Mouse (Mus musculus) lung, embryonic 16.5 days (tissue): ENCODE results near the gene Smurf1. TPM values are rescaled to one million over a fixed set of nuclear protein-coding genes. Genes with fewer than 3 reads are reported as not detected.
A peak's percentile ranks its signal among the peaks of the same experiment; 100 is the strongest.

Experiments used
- ATAC-seq: fragments of 200-750 bp; cut with Nextera tagmentation; 2 replicates; pipeline ENCODE4 v1.8.0; 2017; ENCODE audit warnings: low read depth, mild to moderate bottlenecking, moderate library complexity
- H3K27ac ChIP-seq: fragments of 300-500 bp; sonication (generic); 2 replicates; pipeline ENCODE4 v1.5.1; 2014; ENCODE audit warnings: mild to moderate bottlenecking, control low read depth, low read length
- H3K27me3 ChIP-seq: fragments of 300-500 bp; sonication (generic); 2 replicates; pipeline ENCODE4 v1.6.1; 2014; ENCODE audit warnings: low read depth, low read length, mixed read lengths; ENCODE audit not compliant: control insufficient read depth, insufficient read depth
- H3K36me3 ChIP-seq: fragments of 300-500 bp; sonication (generic); 2 replicates; pipeline ENCODE4 v1.6.1; 2014; ENCODE audit warnings: low read length; ENCODE audit not compliant: control insufficient read depth, insufficient read depth
- H3K4me1 ChIP-seq: fragments of 300-500 bp; sonication (generic); replicated peaks from 2 replicates; pipeline ENCODE4 v1.6.1; 2014; ENCODE audit warnings: low read length, mixed read lengths; ENCODE audit not compliant: control insufficient read depth, insufficient read depth
- H3K4me2 ChIP-seq: fragments of 300-500 bp; sonication (generic); 2 replicates; pipeline ENCODE4 v1.6.1; 2014; ENCODE audit warnings: low read depth, low read length, control low read depth
- H3K4me3 ChIP-seq: fragments of 300-500 bp; sonication (generic); 2 replicates; pipeline ENCODE4 v1.5.1; 2014; ENCODE audit warnings: mild to moderate bottlenecking, low read length, control low read depth
- H3K9ac ChIP-seq: fragments of 300-500 bp; sonication (generic); 2 replicates; pipeline ENCODE4 v1.6.1; 2014; ENCODE audit warnings: low read length, control low read depth
- H3K9me3 ChIP-seq: fragments of 300-500 bp; sonication (generic); 2 replicates; pipeline ENCODE4 v1.6.1; 2016; ENCODE audit warnings: low read length; ENCODE audit not compliant: control insufficient read depth
- WGBS: fragments of 180-500 bp; shearing (Covaris S2); extraction: QIAGEN DNeasy Blood & Tissue Kit; methylation state at CpG from one replicate; pipeline ENCODE4 v1.1.7; 2014; 5-methylcytosine and 5-hydroxymethylcytosine counted together
- polyA plus RNA-seq: library from polyadenylated mRNA; unstranded; fragments of >200 nt; fragmentation: Nextera tagmentation; extraction: Ambion mirVana; gene quantifications from 2 replicates; pipeline ENCODE4 v1.2.1, GENCODE M21; 2015

Smurf1 gene
- polyA plus RNA-seq, 1 experiment from 2014 or later, result 15.6 TPM

DNA sequence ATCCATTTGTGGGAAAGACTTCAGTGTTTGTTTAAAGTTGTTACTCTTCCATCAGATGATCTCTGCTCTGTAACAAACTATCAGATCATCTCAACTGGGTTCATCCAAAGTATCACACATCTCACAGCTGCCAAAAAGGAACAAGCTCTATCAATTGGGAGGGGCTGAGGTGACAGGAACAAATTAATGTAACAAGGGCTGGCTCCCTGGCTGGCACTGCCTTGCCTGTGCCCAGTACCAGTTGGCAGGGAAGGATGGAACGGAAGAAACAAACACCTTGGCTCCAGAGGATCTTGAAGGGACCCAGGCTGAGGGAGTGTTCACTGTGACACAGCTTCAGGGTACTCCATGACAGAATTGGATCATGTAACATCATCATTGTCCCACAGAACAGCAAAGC lies 17.6 kb downstream of the Smurf1 start:
- no peaks in the 10 kb centered on the region for H3K27me3 ChIP-seq
- no peak overlapping the region for H3K4me3 ChIP-seq
- peak overlapping the region; percentile 44; the same call in 1 of the 2 replicates for H3K27ac ChIP-seq
- 0 out of 2 replicates have a peak, but pooled peaks have one; percentile 12 for ATAC-seq
- H3K4me2 ChIP-seq, result peak overlapping the region; percentile 43; the same call in 1 of the 2 replicates
- H3K9ac ChIP-seq, result no peak overlapping the region
- H3K4me1 ChIP-seq, result peaks cover 49% of the 10 kb centered on the region
- 47% methylated on average over 1 of the region's 1 CpGs for WGBS
- H3K36me3 ChIP-seq, result no peaks in the 10 kb centered on the region
- H3K9me3 ChIP-seq, result no peaks in the 10 kb centered on the region

DNA sequence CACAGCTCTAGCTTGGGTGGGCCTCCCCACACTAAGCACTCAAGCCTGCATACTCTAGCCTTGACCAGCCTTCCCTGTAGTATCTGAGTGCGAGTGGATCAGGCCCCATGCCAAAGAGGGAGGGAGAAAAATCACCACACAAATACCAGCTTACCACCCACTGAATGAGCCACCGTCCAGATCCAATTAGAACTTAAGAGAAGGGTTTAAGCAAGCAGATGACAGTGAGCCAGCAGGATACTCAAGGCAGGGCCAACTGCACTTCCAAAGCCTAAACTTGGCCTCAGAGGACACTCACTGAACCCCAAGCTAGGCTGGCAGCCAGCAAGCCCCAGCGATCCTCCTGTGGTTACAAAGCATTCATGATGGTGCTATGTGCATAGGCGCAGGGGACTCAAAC lies 19.6 kb downstream of the Smurf1 start:
- Histone ChIP-seq H3K4me1 (peaks cover 56% of the 10 kb centered on the region), H3K36me3 (no peaks in the 10 kb centered on the region), H3K4me3 (no peak overlapping the region), H3K27ac (0 out of 2 replicates have a peak overlapping the region, but pooled peaks have one; percentile 10), H3K4me2 (no peak overlapping the region), H3K9me3 (no peaks in the 10 kb centered on the region), H3K9ac (no peak overlapping the region), H3K27me3 (no peaks in the 10 kb centered on the region)
- 50% methylated on average over 4 of the region's 4 CpGs for WGBS
- ATAC-seq, result 0 out of 2 replicates have a peak, but pooled peaks have one; percentile 29

DNA sequence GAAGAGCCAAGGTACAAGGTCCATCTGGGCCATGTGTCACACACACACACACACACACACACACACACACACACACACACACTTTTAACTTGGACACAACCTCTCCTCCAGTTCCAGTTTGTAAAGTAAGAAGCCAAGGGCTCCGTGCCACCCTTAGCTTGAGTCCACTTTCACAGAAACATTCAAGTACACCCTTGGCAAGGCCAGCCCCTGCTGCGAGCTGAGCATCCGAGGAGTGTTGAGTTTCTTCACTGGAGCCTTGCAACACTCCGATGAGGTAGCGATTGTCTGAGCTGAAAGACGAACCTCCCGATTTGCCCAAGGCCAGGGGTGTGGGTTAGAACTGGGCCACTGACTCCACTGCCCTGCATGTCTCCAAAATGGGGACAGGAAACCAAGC lies 20.7 kb downstream of the Smurf1 start:
- ATAC-seq, result peak; percentile 3; the same call in 1 of the 2 replicates
- no peak overlapping the region for H3K4me2 ChIP-seq
- no peak overlapping the region for H3K9ac ChIP-seq
- WGBS, result 74% methylated on average over 7 of the region's 7 CpGs
- H3K27ac ChIP-seq, result no peak overlapping the region
- peaks cover 53% of the 10 kb centered on the region for H3K4me1 ChIP-seq
- H3K9me3 ChIP-seq, result no peaks in the 10 kb centered on the region
- H3K27me3 ChIP-seq, result no peaks in the 10 kb centered on the region
- no peak overlapping the region for H3K4me3 ChIP-seq
- no peaks in the 10 kb centered on the region for H3K36me3 ChIP-seq

DNA sequence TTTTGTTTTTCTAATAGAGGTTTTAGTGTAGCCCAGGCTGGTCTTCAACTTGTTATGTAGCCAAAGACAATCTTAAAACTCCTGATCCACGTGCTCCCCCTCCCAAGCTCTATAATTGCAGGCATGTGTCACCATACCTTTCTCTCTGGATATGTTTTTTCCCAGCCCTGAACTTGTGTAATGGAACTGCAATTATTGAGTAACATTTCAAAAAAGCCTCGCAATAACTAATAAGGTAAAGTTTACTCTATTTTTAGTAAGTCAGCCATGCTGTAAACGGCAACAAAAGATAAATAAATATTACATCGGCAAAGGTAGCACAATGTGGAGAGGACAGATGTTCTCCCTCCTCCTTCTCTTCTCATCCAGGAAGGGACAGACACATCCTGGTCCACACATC lies 21.3 kb downstream of the Smurf1 start:
- WGBS, result 54% methylated on average over 4 of the region's 4 CpGs
- H3K27me3 ChIP-seq, result no peaks in the 10 kb centered on the region
- ATAC-seq, result no peak
- no peaks in the 10 kb centered on the region for H3K36me3 ChIP-seq
- H3K9me3 ChIP-seq, result no peaks in the 10 kb centered on the region
- peaks cover 48% of the 10 kb centered on the region for H3K4me1 ChIP-seq
- H3K4me3 ChIP-seq, result no peak overlapping the region
- no peak overlapping the region for H3K27ac ChIP-seq
- H3K9ac ChIP-seq, result no peak overlapping the region
- H3K4me2 ChIP-seq, result no peak overlapping the region

DNA sequence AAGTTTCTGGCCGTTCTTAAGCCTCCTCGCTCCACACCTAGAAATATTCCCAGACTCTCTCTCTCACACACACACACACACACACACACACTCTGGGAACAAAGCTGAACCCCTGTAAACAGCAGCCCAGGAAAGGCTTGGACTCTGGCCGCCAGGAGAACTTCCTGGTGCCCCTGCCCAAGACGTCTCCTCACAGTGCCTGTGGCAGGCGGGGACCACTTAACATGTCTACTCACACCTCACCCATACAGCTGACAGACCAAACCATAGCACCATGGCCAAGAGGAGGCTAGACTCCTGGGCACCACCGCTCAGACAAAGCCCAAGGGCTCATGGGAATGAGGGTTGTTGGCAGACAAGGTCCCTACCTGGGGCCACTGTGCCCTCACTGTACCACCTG lies 22.3 kb downstream of the Smurf1 start:
- H3K9ac ChIP-seq, result no peak overlapping the region
- H3K4me1 ChIP-seq, result peaks cover 38% of the 10 kb centered on the region
- WGBS, result 65% methylated on average over 6 of the region's 6 CpGs
- H3K27me3 ChIP-seq, result no peaks in the 10 kb centered on the region
- H3K36me3 ChIP-seq, result no peaks in the 10 kb centered on the region
- H3K27ac ChIP-seq, result no peak overlapping the region
- no peaks in the 10 kb centered on the region for H3K9me3 ChIP-seq
- no peak overlapping the region for H3K4me2 ChIP-seq
- H3K4me3 ChIP-seq, result no peak overlapping the region
- no peak for ATAC-seq

DNA sequence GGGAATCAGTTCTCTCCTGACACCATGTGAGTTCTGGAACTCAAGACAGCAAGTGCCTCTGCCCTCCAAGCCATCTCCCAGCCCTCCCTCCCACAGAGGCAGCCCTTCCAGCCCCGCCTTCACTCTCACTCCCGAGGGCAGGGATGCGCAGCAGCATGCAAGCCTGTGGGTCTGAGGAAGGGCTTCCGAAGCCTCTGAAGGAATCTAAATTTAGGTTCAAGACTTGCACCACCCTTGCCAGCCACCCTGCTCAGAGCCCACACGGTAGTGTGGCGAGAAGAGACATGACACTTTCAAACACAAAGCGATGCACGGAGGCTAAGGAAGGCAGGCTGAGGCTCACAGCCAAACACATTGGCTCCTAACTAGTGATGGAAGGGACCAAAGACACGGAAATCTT lies 23.2 kb downstream of the Smurf1 start:
- H3K4me2 ChIP-seq, result no peak overlapping the region
- ATAC-seq, result no peak
- H3K4me1 ChIP-seq, result peaks cover 29% of the 10 kb centered on the region

DNA sequence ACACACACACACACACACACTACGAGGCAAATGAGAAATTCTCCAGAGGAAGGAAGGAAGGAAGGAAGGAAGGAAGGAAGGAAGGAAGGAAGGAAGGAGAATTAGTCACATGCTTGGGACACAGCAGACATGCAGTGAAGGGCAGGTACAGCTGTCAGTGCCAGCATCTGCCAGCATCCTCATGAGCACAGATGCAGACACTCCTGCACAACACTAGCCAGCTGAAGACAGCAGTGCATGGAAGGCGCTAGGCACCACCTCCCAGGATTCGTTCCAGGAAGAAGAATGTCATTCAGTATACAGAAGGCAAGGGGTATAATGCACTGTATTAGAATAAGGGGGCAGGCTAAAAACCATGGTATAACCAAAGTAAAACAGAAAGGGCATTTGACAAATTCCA lies 24.7 kb downstream of the Smurf1 start:
- WGBS, result 58% methylated on average over 2 of the region's 3 CpGs
- no peak overlapping the region for H3K9ac ChIP-seq
- no peak overlapping the region for H3K4me3 ChIP-seq
- H3K4me1 ChIP-seq, result peaks cover 23% of the 10 kb centered on the region
- no peak overlapping the region for H3K27ac ChIP-seq
- ATAC-seq, result no peak
- H3K36me3 ChIP-seq, result no peaks in the 10 kb centered on the region
- H3K4me2 ChIP-seq, result no peak overlapping the region
- H3K9me3 ChIP-seq, result no peaks in the 10 kb centered on the region
- H3K27me3 ChIP-seq, result no peaks in the 10 kb centered on the region

More for the DNA sequence above, 23.2 kb downstream of the Smurf1 start:
- no peak overlapping the region for H3K27ac ChIP-seq
- H3K9me3 ChIP-seq, result no peaks in the 10 kb centered on the region
- 56% methylated on average over 9 of the region's 9 CpGs for WGBS
- no peaks in the 10 kb centered on the region for H3K27me3 ChIP-seq
- no peaks in the 10 kb centered on the region for H3K36me3 ChIP-seq
- no peak overlapping the region for H3K4me3 ChIP-seq
- no peak overlapping the region for H3K9ac ChIP-seq

DNA sequence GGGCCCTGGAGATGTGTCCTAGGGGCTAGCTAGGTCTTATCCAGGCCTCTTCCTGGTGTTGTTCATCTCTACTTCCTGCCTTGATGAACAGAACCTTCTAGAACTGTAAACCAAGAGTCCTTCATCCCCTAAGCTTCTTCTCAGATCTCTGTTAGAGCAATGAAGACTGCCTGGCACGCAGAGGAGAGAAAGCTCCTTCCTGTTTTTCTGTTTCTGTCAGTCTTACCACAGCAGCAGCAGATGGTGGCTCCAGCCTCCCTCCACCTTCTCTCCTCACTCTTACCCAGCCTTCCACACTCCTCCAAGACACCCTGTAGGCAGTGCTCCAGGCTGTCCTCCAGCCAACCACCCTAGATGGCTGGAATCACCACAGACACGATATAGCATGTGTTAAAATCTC lies 28.3 kb downstream of the Smurf1 start:
- ATAC-seq, result no peak

DNA sequence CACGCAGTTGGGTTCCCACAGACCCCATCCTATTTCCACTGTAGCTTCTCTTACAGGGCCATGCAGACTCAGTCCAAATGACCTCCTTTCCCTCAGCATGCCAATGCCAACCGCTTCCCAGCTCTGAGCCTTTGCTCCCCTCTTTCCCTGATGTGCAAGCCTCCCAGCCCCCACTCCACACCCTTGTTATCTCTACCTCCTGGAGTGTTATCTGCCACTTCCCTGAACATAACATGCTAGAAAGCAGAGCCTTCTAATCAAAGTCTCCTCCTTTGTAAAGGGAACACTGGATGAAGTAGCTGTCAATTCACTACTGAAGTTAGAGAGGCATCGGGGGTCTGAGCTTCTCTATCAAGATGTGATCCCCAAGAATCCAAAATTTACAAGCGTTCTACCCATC lies 32.2 kb downstream of the Smurf1 start:
- H3K9me3 ChIP-seq, result no peaks in the 10 kb centered on the region
- H3K36me3 ChIP-seq, result no peaks in the 10 kb centered on the region
- H3K4me1 ChIP-seq, result peaks cover 21% of the 10 kb centered on the region
- 53% methylated on average over 4 of the region's 4 CpGs for WGBS
- H3K27me3 ChIP-seq, result no peaks in the 10 kb centered on the region
- H3K4me2 ChIP-seq, result no peak overlapping the region
- ATAC-seq, result no peak
- no peak overlapping the region for H3K9ac ChIP-seq
- H3K4me3 ChIP-seq, result no peak overlapping the region
- H3K27ac ChIP-seq, result no peak overlapping the region

More for the DNA sequence above, 28.3 kb downstream of the Smurf1 start:
- H3K4me1 ChIP-seq, result peaks cover 21% of the 10 kb centered on the region
- H3K27me3 ChIP-seq, result no peaks in the 10 kb centered on the region
- no peaks in the 10 kb centered on the region for H3K9me3 ChIP-seq
- H3K4me3 ChIP-seq, result no peak overlapping the region
- H3K27ac ChIP-seq, result no peak overlapping the region
- H3K9ac ChIP-seq, result no peak overlapping the region
- no peak overlapping the region for H3K4me2 ChIP-seq
- WGBS, result 73% methylated on average over 2 of the region's 2 CpGs
- H3K36me3 ChIP-seq, result no peaks in the 10 kb centered on the region

DNA sequence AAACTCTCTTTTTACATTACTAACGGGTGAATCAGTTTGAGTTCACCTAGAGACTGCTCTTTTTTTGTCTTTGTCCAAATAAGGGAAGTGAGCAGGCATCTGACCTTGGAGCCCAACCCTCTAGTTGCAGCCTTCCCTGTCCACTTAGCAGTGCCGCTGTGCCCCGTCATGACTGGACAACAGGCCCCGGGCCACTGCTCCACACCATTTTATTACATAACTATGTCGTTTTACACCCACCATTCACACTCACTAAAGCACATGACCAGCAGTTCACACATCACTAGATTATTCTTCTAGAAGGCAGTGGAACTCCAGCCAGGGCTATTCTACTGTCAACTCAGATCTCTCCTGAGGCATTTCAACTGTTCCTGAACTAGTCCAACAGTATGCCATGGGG lies 33.8 kb downstream of the Smurf1 start:
- Histone ChIP-seq H3K27me3 (no peaks in the 10 kb centered on the region), H3K36me3 (no peaks in the 10 kb centered on the region), H3K9ac (no peak overlapping the region), H3K4me2 (no peak overlapping the region), H3K4me3 (no peak overlapping the region), H3K27ac (no peak overlapping the region), H3K9me3 (no peaks in the 10 kb centered on the region), H3K4me1 (peaks cover 24% of the 10 kb centered on the region)
- WGBS, result 81% methylated on average over 5 of the region's 5 CpGs
- no peak for ATAC-seq
